1 mouse cellular context compared by ENCODE assay signal in the genomic region with DNA sequence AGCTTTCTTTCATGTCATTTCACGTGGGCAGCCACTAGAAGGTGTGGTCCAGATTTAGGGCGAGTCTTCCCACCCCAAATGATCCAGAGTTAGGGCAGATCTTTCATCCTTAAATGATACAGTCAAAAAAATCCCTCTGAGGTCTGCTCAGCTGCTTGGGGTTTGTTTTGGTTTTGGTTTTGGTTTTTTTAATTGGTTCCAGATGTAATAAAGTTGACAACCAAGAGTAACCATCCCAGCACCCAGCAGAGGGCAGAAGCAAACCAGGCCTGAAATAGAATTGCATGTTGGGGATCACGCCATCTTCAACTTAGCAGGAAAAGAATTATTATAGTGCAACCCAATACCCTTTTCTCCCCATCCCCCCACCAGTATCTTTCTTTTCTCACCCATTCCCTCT.
A peak's percentile ranks its signal among the peaks of the same experiment; 100 is the strongest.
TF ChIP-seq lines count a peak whose summit lies in the region.

No protein-coding gene starts in this region.

TF ChIP-seq in CH12.LX, 34 proteins besides CTCF, POLR2A, EP300 and RAD21 (continued from another document):
- TF ChIP-seq NRF1 (IDR thresholded peaks at IDR 0.05; ENCODE audit: low read depth, low read length) (no peak), BHLHE40 (IDR thresholded peaks at IDR 0.05; ENCODE audit: low read depth, low read length) (0 out of 2 replicates have a peak, but pooled peaks have one; percentile 11), CHD2 (IDR thresholded peaks at IDR 0.05; ENCODE audit: low read length) (0 out of 2 replicates have a peak, but pooled peaks have one; percentile 23), POLR2AphosphoS2 (IDR thresholded peaks at IDR 0.05; ENCODE audit: low read depth, low read length) (no peak), KAT2A (IDR thresholded peaks at IDR 0.05; ENCODE audit: insufficient replicate concordance, low read length) (no peak), E2F4 (IDR thresholded peaks at IDR 0.05; ENCODE audit: insufficient replicate concordance, low read depth, low read length) (no peak), IRF4 (IDR thresholded peaks at IDR 0.05; ENCODE audit: low read depth, low read length) (peak; percentile 37; the same call in 1 of the 2 replicates), ZMIZ1 (IDR thresholded peaks at IDR 0.05; ENCODE audit: low read depth, low read length) (no peak), MAFK (IDR thresholded peaks at IDR 0.05; ENCODE audit: insufficient replicate concordance, low read length) (no peak), NELFE (IDR thresholded peaks at IDR 0.05; ENCODE audit: low read depth, low read length) (no peak), SMC3 (IDR thresholded peaks at IDR 0.05; ENCODE audit: low read depth, low read length) (peak; percentile 75), JUND (conservative IDR thresholded peaks at IDR 0.05; ENCODE audit: low read depth, low read length) (no peak), SIN3A (IDR thresholded peaks at IDR 0.05; ENCODE audit: low read length) (no peak; the same call in 1 of the 2 replicates), ZC3H11A (IDR thresholded peaks at IDR 0.05; ENCODE audit: low read depth, low read length) (peak; percentile 36; the same call in 1 of the 2 replicates), MAX (IDR thresholded peaks at IDR 0.05; ENCODE audit: low read length) (no peak), ELF1 (IDR thresholded peaks at IDR 0.05; ENCODE audit: low read depth, low read length) (no peak)
